ENCODE assay signal across 9 mouse cellular contexts in the genomic region with DNA sequence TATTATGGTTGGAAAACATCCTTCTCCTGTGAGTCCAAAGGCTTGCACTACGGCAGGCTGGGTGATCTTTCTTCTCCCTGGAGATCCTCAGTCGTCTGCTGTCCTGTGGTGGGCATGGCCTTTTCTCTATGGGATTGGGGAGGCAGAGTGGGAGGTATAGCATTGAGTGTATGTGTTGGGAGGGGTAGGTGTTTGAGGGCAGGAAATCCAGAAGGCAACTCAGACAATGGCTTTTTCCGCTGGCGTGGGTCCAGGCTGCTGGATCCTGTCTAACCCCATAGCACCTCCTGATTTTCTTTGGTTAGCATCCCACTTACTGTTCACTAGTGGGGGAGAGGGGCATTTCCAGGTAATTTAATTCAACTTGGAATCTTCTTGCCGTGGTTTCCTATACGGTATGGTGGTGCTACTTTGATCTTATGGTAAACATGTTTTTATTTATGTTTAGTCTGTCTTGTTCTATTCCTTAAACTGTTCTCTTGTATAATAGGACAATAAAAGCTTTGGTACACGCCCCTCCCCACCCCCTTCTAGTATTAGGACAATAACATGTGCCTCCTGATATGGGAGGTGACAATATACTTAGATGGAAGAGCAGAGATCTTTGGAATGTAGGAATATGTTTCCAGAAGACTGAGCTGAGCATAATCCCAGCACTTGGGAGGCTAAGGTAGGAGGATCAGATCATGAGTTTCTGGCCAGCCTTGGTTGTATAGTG. TPM values are rescaled to one million over a fixed set of nuclear protein-coding genes. Genes with fewer than 3 reads are reported as not detected.
DNase-seq lines count a peak whose midpoint lies in the region; ATAC-seq lines count a peak whose summit lies in the region.
"Had no signal": no experiment of that assay in that cellular context is flagged by ENCODE, and none has a peak within 500 bp of the region (broad histone marks: within the 10 kb centered on the region; RNA-seq: fewer than 3 reads in every experiment).

No protein-coding gene starts in this region.

- WGBS in embryonic facial prominence, embryonic 13.5 days, result 60% methylated on average over 7 of the region's 7 CpGs
- 74% methylated on average over 7 of the region's 7 CpGs for WGBS in embryonic facial prominence, embryonic 10.5 days
- WGBS in neural tube, embryonic 15.5 days, result 73% methylated on average over 7 of the region's 7 CpGs

- peak overlapping the region; percentile 34; the same call in 1 of the 2 replicates for H3K27ac ChIP-seq in embryonic facial prominence, embryonic 13.5 days
- H3K27ac ChIP-seq in embryonic facial prominence, embryonic 10.5 days (replicated peaks), result no peak overlapping the region
- no peak overlapping the region; the same call in 1 of the 2 replicates for H3K27ac ChIP-seq in neural tube, embryonic 15.5 days (replicated peaks)
- H3K27ac ChIP-seq: hindbrain, embryonic 15.5 days had no signal

- H3K9ac ChIP-seq in embryonic facial prominence, embryonic 13.5 days, result no peak overlapping the region
- H3K9ac ChIP-seq in neural tube, embryonic 15.5 days (replicated peaks), result no peak overlapping the region
- H3K9ac ChIP-seq: hindbrain, embryonic 15.5 days had no signal

- DNase-seq in embryonic facial prominence, embryonic 10.5 days (ENCODE audit: low spot score), result no peak
- peak; percentile 86 for DNase-seq in heart, adult 8-10 months (ENCODE audit: low spot score)
- peak; percentile 71 for DNase-seq in kidney, adult 9 months
- DNase-seq in lung, postnatal 14 days, result peak; percentile 82
- DNase-seq in B cell, adult 2 months, result no peak
- DNase-seq in layer of hippocampus, postnatal 10 days (ENCODE audit: low spot score in 2 of 2), result no peak

- peaks cover 8% of the 10 kb centered on the region for H3K4me1 ChIP-seq in embryonic facial prominence, embryonic 13.5 days
- peaks cover 11% of the 10 kb centered on the region for H3K4me1 ChIP-seq in embryonic facial prominence, embryonic 10.5 days
- no peaks in the 10 kb centered on the region; the same call in none of the 2 replicates for H3K4me1 ChIP-seq in neural tube, embryonic 15.5 days
- H3K4me1 ChIP-seq: hindbrain, embryonic 15.5 days had no signal

- no peak for ATAC-seq in embryonic facial prominence, embryonic 13.5 days (ENCODE audit: insufficient number of reproducible peaks, insufficient read depth, low FRiP score, low TSS enrichment, low read depth)
- no peak for ATAC-seq in neural tube, embryonic 15.5 days (ENCODE audit: low FRiP score)

- H3K9me3 ChIP-seq in embryonic facial prominence, embryonic 13.5 days, result no peaks in the 10 kb centered on the region
- no peaks in the 10 kb centered on the region for H3K9me3 ChIP-seq in embryonic facial prominence, embryonic 10.5 days
- no peaks in the 10 kb centered on the region for H3K9me3 ChIP-seq in neural tube, embryonic 15.5 days (replicated peaks)
- H3K9me3 ChIP-seq: hindbrain, embryonic 15.5 days had no signal

- no peaks in the 10 kb centered on the region for H3K36me3 ChIP-seq in embryonic facial prominence, embryonic 13.5 days
- H3K36me3 ChIP-seq in embryonic facial prominence, embryonic 10.5 days (replicated peaks), result no peaks in the 10 kb centered on the region
- no peaks in the 10 kb centered on the region for H3K36me3 ChIP-seq in neural tube, embryonic 15.5 days
- H3K36me3 ChIP-seq: hindbrain, embryonic 15.5 days had no signal

- H3K27me3 ChIP-seq in embryonic facial prominence, embryonic 13.5 days, result no peaks in the 10 kb centered on the region
- H3K27me3 ChIP-seq in embryonic facial prominence, embryonic 10.5 days (replicated peaks; ENCODE audit: low read depth, poor library complexity, severe bottlenecking), result no peaks in the 10 kb centered on the region
- no peaks in the 10 kb centered on the region for H3K27me3 ChIP-seq in neural tube, embryonic 15.5 days (replicated peaks)
- H3K27me3 ChIP-seq: hindbrain, embryonic 15.5 days had no signal

- no peak overlapping the region for H3K4me2 ChIP-seq in embryonic facial prominence, embryonic 13.5 days
- H3K4me2 ChIP-seq in neural tube, embryonic 15.5 days, result no peak overlapping the region
- H3K4me2 ChIP-seq: hindbrain, embryonic 15.5 days had no signal

- H3K4me3 ChIP-seq in embryonic facial prominence, embryonic 13.5 days, result no peak overlapping the region
- H3K4me3 ChIP-seq in embryonic facial prominence, embryonic 10.5 days, result no peak overlapping the region
- no peak overlapping the region for H3K4me3 ChIP-seq in neural tube, embryonic 15.5 days (replicated peaks)
- H3K4me3 ChIP-seq: hindbrain, embryonic 15.5 days had no signal

RNA-seq across cellular contexts. Expression of a gene that starts 17.4 kb away (rescaled TPM):
- 41.2 and 41.5 TPM in 2 replicates for polyA plus RNA-seq in embryonic facial prominence, embryonic 13.5 days (2015; fragmentation: Nextera tagmentation; extraction: Ambion mirVana)
- 29.5 and 29.7 TPM in 2 replicates for polyA plus RNA-seq in embryonic facial prominence, embryonic 10.5 days (2016; fragmentation: Nextera tagmentation; extraction: Ambion mirVana)
- total RNA-seq in heart, adult 8-10 months (2022), result 10 to 100 TPM; 27.8 to 40.2 (median 33.7) TPM
- 7.2 and 12.7 TPM in 2 replicates for polyA plus RNA-seq in neural tube, embryonic 15.5 days (2015; fragmentation: Nextera tagmentation; extraction: Ambion mirVana)
- 1 to 10 TPM; 6.7 to 7.5 TPM for total RNA-seq in layer of hippocampus, postnatal 10 days (2021)

RNA-seq across cellular contexts. Expression of a gene that starts 44.0 kb away (rescaled TPM):
- 10.9 and 12.2 TPM in 2 replicates for polyA plus RNA-seq in embryonic facial prominence, embryonic 13.5 days (2015; fragmentation: Nextera tagmentation; extraction: Ambion mirVana)
- polyA plus RNA-seq in embryonic facial prominence, embryonic 10.5 days (2016; fragmentation: Nextera tagmentation; extraction: Ambion mirVana), result 22.1 and 22.7 TPM in 2 replicates
- total RNA-seq in heart, adult 8-10 months (2022), result 1 to 10 TPM; 6.7 to 9.5 (median 8.8) TPM
- polyA plus RNA-seq in neural tube, embryonic 15.5 days (2015; fragmentation: Nextera tagmentation; extraction: Ambion mirVana), result 18.6 and 19.9 TPM in 2 replicates
- total RNA-seq in layer of hippocampus, postnatal 10 days (2021), result 10 to 100 TPM; 36.5 to 45.0 TPM

RNA-seq across cellular contexts. Expression of a gene that starts 46.3 kb away (rescaled TPM):
- not detected in 2 replicates for polyA plus RNA-seq in embryonic facial prominence, embryonic 13.5 days (2015; fragmentation: Nextera tagmentation; extraction: Ambion mirVana)
- polyA plus RNA-seq in embryonic facial prominence, embryonic 10.5 days (2016; fragmentation: Nextera tagmentation; extraction: Ambion mirVana), result not detected in 2 replicates
- under 1 TPM in 2 of 4 experiments, not detected in 2; 0.37 to 0.54 TPM for total RNA-seq in heart, adult 8-10 months (2022)
- not detected in 2 replicates for polyA plus RNA-seq in neural tube, embryonic 15.5 days (2015; fragmentation: Nextera tagmentation; extraction: Ambion mirVana)
- total RNA-seq in layer of hippocampus, postnatal 10 days (2021), result not detected
- polyA plus RNA-seq: hindbrain, embryonic 15.5 days had no signal

Comparison
In these comparisons a context has a peak if more than half of its experiments do, and no peak if none do; other contexts are left out.
1. DNase-seq: peak in heart, adult 8-10 months (single experiment), kidney, adult 9 months (single experiment) and lung, postnatal 14 days (single experiment); none in embryonic facial prominence, embryonic 10.5 days (single experiment), B cell, adult 2 months (0 of 2) and layer of hippocampus, postnatal 10 days (0 of 2).